Mouse (Mus musculus): ENCODE data around the gene Oas2. TPM values are rescaled to one million over a fixed set of nuclear protein-coding genes. Genes with fewer than 3 reads are reported as not detected.

Gene Oas2
- polyA plus RNA-seq, 1 experiment from 2014 or later = 0.62 TPM

GRCm38 (mm10) chr5:120694695-120695074, 55.0 kb downstream of the Oas2 start:
- H3K9ac ChIP-seq (ENCODE audit: low read length) = no peak overlapping the region
- H3K27ac ChIP-seq (ENCODE audit: low read length) = no peak overlapping the region
- H3K27me3 ChIP-seq (ENCODE audit: control insufficient read depth, insufficient read depth, low read length) = peaks cover 39% of the 10 kb centered on the region
- 17% methylated on average over 41 of the region's 41 CpGs for WGBS
- ATAC-seq (ENCODE audit: insufficient read depth, low FRiP score) = no peak
- no peaks in the 10 kb centered on the region for H3K9me3 ChIP-seq (replicated peaks; ENCODE audit: control insufficient read depth, low read length)
- H3K4me1 ChIP-seq (ENCODE audit: control insufficient read depth, insufficient read depth, low read length) = no peaks in the 10 kb centered on the region
- no peaks in the 10 kb centered on the region for H3K36me3 ChIP-seq (ENCODE audit: control insufficient read depth, insufficient read depth, low read length)
- no peak overlapping the region for H3K4me2 ChIP-seq (ENCODE audit: low read depth, low read length)
- H3K4me3 ChIP-seq (replicated peaks; ENCODE audit: low read length) = no peak overlapping the region

GRCm38 (mm10) chr5:120693931-120694694, 55.5 kb downstream of the Oas2 start:
- Histone ChIP-seq H3K4me2 (ENCODE audit: low read depth, low read length) (no peak overlapping the region), H3K4me3 (replicated peaks; ENCODE audit: low read length) (no peak overlapping the region), H3K9me3 (replicated peaks; ENCODE audit: control insufficient read depth, low read length) (no peaks in the 10 kb centered on the region), H3K9ac (ENCODE audit: low read length) (no peak overlapping the region), H3K27me3 (ENCODE audit: control insufficient read depth, insufficient read depth, low read length) (peaks cover 39% of the 10 kb centered on the region), H3K4me1 (ENCODE audit: control insufficient read depth, insufficient read depth, low read length) (no peaks in the 10 kb centered on the region), H3K27ac (ENCODE audit: low read length) (no peak overlapping the region), H3K36me3 (ENCODE audit: control insufficient read depth, insufficient read depth, low read length) (no peaks in the 10 kb centered on the region)
- ATAC-seq (ENCODE audit: insufficient read depth, low FRiP score) = no peak
- WGBS = 25% methylated on average over 37 of the region's 38 CpGs

GRCm38 (mm10) chr5:120692034-120692433, 57.6 kb downstream of the Oas2 start:
- Histone ChIP-seq H3K4me2 (ENCODE audit: low read depth, low read length) (no peak overlapping the region), H3K9me3 (replicated peaks; ENCODE audit: control insufficient read depth, low read length) (no peaks in the 10 kb centered on the region), H3K9ac (ENCODE audit: low read length) (no peak overlapping the region), H3K27me3 (ENCODE audit: control insufficient read depth, insufficient read depth, low read length) (peaks cover 39% of the 10 kb centered on the region), H3K4me1 (ENCODE audit: control insufficient read depth, insufficient read depth, low read length) (no peaks in the 10 kb centered on the region), H3K36me3 (ENCODE audit: control insufficient read depth, insufficient read depth, low read length) (no peaks in the 10 kb centered on the region), H3K4me3 (replicated peaks; ENCODE audit: low read length) (no peak overlapping the region), H3K27ac (ENCODE audit: low read length) (no peak overlapping the region)
- no peak for ATAC-seq (ENCODE audit: insufficient read depth, low FRiP score)
- 75% methylated on average over 19 of the region's 19 CpGs for WGBS

- WGBS = 39% methylated on average over 4 of the region's 4 CpGs
Observed at GRCm38 (mm10) chr5:120690417-120690816, 59.2 kb downstream of the Oas2 start.

GRCm38 (mm10) chr5:120688434-120688833, 61.2 kb downstream of the Oas2 start:
- no peak for ATAC-seq (ENCODE audit: insufficient read depth, low FRiP score)
- H3K36me3 ChIP-seq (ENCODE audit: control insufficient read depth, insufficient read depth, low read length) = no peaks in the 10 kb centered on the region
- no peak overlapping the region for H3K4me3 ChIP-seq (replicated peaks; ENCODE audit: low read length)
- no peak overlapping the region for H3K9ac ChIP-seq (ENCODE audit: low read length)
- H3K4me1 ChIP-seq (ENCODE audit: control insufficient read depth, insufficient read depth, low read length) = no peaks in the 10 kb centered on the region
- no peak overlapping the region for H3K27ac ChIP-seq (ENCODE audit: low read length)
- no peaks in the 10 kb centered on the region for H3K9me3 ChIP-seq (replicated peaks; ENCODE audit: control insufficient read depth, low read length)
- peaks cover 14% of the 10 kb centered on the region for H3K27me3 ChIP-seq (ENCODE audit: control insufficient read depth, insufficient read depth, low read length)
- 21% methylated on average over 4 of the region's 4 CpGs for WGBS
- no peak overlapping the region for H3K4me2 ChIP-seq (ENCODE audit: low read depth, low read length)

More at GRCm38 (mm10) chr5:120690417-120690816, 59.2 kb downstream of the Oas2 start:
- ATAC-seq (ENCODE audit: insufficient read depth, low FRiP score) = no peak
- Histone ChIP-seq H3K27ac (ENCODE audit: low read length) (no peak overlapping the region), H3K4me3 (replicated peaks; ENCODE audit: low read length) (no peak overlapping the region), H3K27me3 (ENCODE audit: control insufficient read depth, insufficient read depth, low read length) (peaks cover 34% of the 10 kb centered on the region), H3K4me2 (ENCODE audit: low read depth, low read length) (no peak overlapping the region), H3K9ac (ENCODE audit: low read length) (no peak overlapping the region), H3K36me3 (ENCODE audit: control insufficient read depth, insufficient read depth, low read length) (no peaks in the 10 kb centered on the region), H3K9me3 (replicated peaks; ENCODE audit: control insufficient read depth, low read length) (no peaks in the 10 kb centered on the region), H3K4me1 (ENCODE audit: control insufficient read depth, insufficient read depth, low read length) (no peaks in the 10 kb centered on the region)

GRCm38 (mm10) chr5:120687897-120688296, 61.8 kb downstream of the Oas2 start:
- H3K36me3 ChIP-seq (ENCODE audit: control insufficient read depth, insufficient read depth, low read length) = no peaks in the 10 kb centered on the region
- no peak for ATAC-seq (ENCODE audit: insufficient read depth, low FRiP score)
- H3K27me3 ChIP-seq (ENCODE audit: control insufficient read depth, insufficient read depth, low read length) = peaks cover 12% of the 10 kb centered on the region
- H3K9me3 ChIP-seq (replicated peaks; ENCODE audit: control insufficient read depth, low read length) = no peaks in the 10 kb centered on the region
- 87% methylated on average over 5 of the region's 5 CpGs for WGBS
- H3K9ac ChIP-seq (ENCODE audit: low read length) = no peak overlapping the region
- no peak overlapping the region for H3K4me2 ChIP-seq (ENCODE audit: low read depth, low read length)
- H3K27ac ChIP-seq (ENCODE audit: low read length) = no peak overlapping the region
- no peak overlapping the region for H3K4me3 ChIP-seq (replicated peaks; ENCODE audit: low read length)
- no peaks in the 10 kb centered on the region for H3K4me1 ChIP-seq (ENCODE audit: control insufficient read depth, insufficient read depth, low read length)

GRCm38 (mm10) chr5:120687484-120687851, 62.2 kb downstream of the Oas2 start:
- Histone ChIP-seq H3K27me3 (ENCODE audit: control insufficient read depth, insufficient read depth, low read length) (peaks cover 12% of the 10 kb centered on the region), H3K9me3 (replicated peaks; ENCODE audit: control insufficient read depth, low read length) (no peaks in the 10 kb centered on the region), H3K9ac (ENCODE audit: low read length) (no peak overlapping the region), H3K27ac (ENCODE audit: low read length) (no peak overlapping the region), H3K36me3 (ENCODE audit: control insufficient read depth, insufficient read depth, low read length) (no peaks in the 10 kb centered on the region), H3K4me1 (ENCODE audit: control insufficient read depth, insufficient read depth, low read length) (no peaks in the 10 kb centered on the region), H3K4me2 (ENCODE audit: low read depth, low read length) (no peak overlapping the region), H3K4me3 (replicated peaks; ENCODE audit: low read length) (no peak overlapping the region)
- 63% methylated on average over 3 of the region's 3 CpGs for WGBS
- ATAC-seq (ENCODE audit: insufficient read depth, low FRiP score) = no peak

- H3K4me3 ChIP-seq (replicated peaks; ENCODE audit: low read length) = no peak overlapping the region
- no peaks in the 10 kb centered on the region for H3K9me3 ChIP-seq (replicated peaks; ENCODE audit: control insufficient read depth, low read length)
- 68% methylated on average over 6 of the region's 6 CpGs for WGBS
- H3K36me3 ChIP-seq (ENCODE audit: control insufficient read depth, insufficient read depth, low read length) = no peaks in the 10 kb centered on the region
- H3K27me3 ChIP-seq (ENCODE audit: control insufficient read depth, insufficient read depth, low read length) = peaks cover 17% of the 10 kb centered on the region
- no peak overlapping the region for H3K27ac ChIP-seq (ENCODE audit: low read length)
- no peak for ATAC-seq (ENCODE audit: insufficient read depth, low FRiP score)
- H3K4me2 ChIP-seq (ENCODE audit: low read depth, low read length) = no peak overlapping the region
- no peaks in the 10 kb centered on the region for H3K4me1 ChIP-seq (ENCODE audit: control insufficient read depth, insufficient read depth, low read length)
- H3K9ac ChIP-seq (ENCODE audit: low read length) = no peak overlapping the region
Observed at GRCm38 (mm10) chr5:120686749-120687483, 62.7 kb downstream of the Oas2 start.

- H3K4me1 ChIP-seq (ENCODE audit: control insufficient read depth, insufficient read depth, low read length) = 0 out of 2 replicates have a peak, but pooled peaks cover under 1% of the 10 kb centered on the region
- no peaks in the 10 kb centered on the region for H3K9me3 ChIP-seq (replicated peaks; ENCODE audit: control insufficient read depth, low read length)
- H3K4me2 ChIP-seq (ENCODE audit: low read depth, low read length) = no peak overlapping the region
- WGBS = 76% methylated on average over 8 of the region's 8 CpGs
- no peaks in the 10 kb centered on the region for H3K36me3 ChIP-seq (ENCODE audit: control insufficient read depth, insufficient read depth, low read length)
- no peak overlapping the region for H3K27ac ChIP-seq (ENCODE audit: low read length)
- no peak overlapping the region for H3K9ac ChIP-seq (ENCODE audit: low read length)
- peaks cover 18% of the 10 kb centered on the region for H3K27me3 ChIP-seq (ENCODE audit: control insufficient read depth, insufficient read depth, low read length)
- ATAC-seq (ENCODE audit: insufficient read depth, low FRiP score) = no peak
- no peak overlapping the region for H3K4me3 ChIP-seq (replicated peaks; ENCODE audit: low read length)
Observed at GRCm38 (mm10) chr5:120685678-120686077, 64.0 kb downstream of the Oas2 start.

All from stomach, embryonic 16.5 days (tissue).